Mouse (Mus musculus): ENCODE data around the gene Nrap.
"Not testable (repeated sequence)": the region's sequence is repeated elsewhere in the genome, so short reads cannot be mapped to it uniquely, and the experiment has no call there.

Gene Nrap

GRCm38 (mm10) chr19:56389879-56390278 is at the start of gene Nrap:
Nrap (minus strand) TSS chr19:56390037.
- DNase-seq: no peak

DNA sequence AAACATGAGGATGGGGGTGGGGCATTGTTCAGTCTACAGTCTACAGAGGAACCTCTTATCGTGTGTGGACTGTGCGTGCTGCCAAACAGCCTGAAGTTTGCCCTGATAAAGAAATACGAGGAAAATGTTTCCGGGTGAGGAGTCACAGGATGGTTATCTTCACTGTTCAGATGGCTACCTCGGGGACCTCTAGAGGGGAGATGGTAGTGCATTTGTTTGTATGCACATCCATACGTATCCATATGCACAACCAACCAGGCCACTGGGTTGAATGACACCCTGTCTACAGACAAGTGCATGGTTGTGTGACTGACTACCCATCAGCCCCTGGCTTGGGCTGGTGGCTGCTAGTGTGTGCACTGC is 49.2 kb upstream of the Nrap start:
- DNase-seq: no peak

GRCm38 (mm10) chr19:56438357-56439071 is 48.7 kb upstream of the Nrap start:
- no peak for DNase-seq

- peak; percentile 32 for DNase-seq
Measured at GRCm38 (mm10) chr19:56436380-56436779, 46.5 kb upstream of the Nrap start.

DNA sequence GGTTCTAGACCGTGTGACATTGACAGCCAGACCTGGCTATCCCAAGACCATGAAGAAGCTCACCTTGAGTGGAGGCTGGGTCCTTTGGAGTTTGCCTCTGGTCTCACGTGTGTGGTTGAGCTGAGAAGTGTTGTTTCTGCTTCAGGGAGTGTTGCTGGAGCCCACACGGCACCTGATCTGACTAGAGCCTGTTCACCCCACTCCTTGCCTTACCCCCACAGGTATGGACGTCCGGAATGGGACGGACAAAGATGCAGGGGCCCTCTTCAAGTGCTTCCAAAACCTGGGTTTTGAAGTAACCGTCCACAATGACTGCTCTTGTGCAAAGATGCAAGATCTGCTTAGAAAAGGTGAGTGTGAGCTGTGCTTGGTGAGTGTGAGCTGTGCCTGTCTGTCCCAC is 43.7 kb upstream of the Nrap start:
- DNase-seq: no peak

DNA sequence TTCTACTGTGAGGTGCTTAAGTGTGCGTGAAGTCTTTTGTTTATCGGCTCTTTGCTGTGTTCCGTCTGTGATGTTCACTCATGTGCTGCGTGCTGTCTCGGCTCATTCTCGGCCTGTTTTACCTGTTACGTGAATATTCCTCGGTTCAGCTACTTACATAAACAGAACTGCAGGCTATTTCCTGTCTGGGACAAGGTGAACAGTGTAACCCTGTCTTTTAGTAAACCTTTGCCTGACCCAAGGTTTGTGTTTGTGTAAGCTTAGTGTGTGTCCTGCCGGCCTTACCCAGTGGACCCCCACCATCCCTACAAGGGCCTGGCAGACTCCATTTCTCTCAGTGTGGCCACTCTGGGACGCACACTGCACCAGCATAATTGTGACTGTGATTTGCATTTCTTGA is 42.9 kb upstream of the Nrap start:
- DNase-seq: no peak

- DNase-seq: no peak
Measured at GRCm38 (mm10) chr19:56430369-56430768, 40.5 kb upstream of the Nrap start.

- DNase-seq: no peak
Measured at GRCm38 (mm10) chr19:56425492-56425891, 35.7 kb upstream of the Nrap start.

GRCm38 (mm10) chr19:56424606-56425395 is 35.0 kb upstream of the Nrap start:
- no peak for DNase-seq

GRCm38 (mm10) chr19:56423370-56423769 is 33.5 kb upstream of the Nrap start:
- DNase-seq: no peak

GRCm38 (mm10) chr19:56422476-56423338 is 32.9 kb upstream of the Nrap start:
- DNase-seq: peak; percentile 75

GRCm38 (mm10) chr19:56420345-56420744 is 30.5 kb upstream of the Nrap start:
- no peak for DNase-seq

DNA sequence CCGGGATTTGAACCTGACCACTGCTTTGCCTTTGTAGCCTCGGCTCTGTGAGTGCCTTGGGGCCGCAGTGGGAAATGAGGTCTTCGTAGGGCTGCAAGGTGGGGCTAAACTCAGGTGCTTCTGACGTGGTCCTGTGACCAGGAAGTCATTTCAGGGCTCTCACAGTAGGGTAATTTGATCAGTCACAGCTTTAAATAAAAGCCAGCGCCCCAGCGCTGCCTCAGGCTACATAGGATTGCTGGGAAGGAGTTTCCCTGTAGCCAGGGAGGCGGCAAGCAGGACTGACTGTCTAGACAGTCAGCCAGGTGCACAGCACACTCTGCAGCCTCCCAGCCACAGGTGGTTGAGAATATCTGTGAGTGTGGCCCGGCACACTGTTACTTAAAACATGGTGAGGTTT is 29.6 kb upstream of the Nrap start:
- no peak for DNase-seq

GRCm38 (mm10) chr19:56418404-56418803 is 28.6 kb upstream of the Nrap start:
- no peak for DNase-seq

- DNase-seq: not testable (repeated sequence)
Measured at GRCm38 (mm10) chr19:56409884-56410283, 20.0 kb upstream of the Nrap start.

DNA sequence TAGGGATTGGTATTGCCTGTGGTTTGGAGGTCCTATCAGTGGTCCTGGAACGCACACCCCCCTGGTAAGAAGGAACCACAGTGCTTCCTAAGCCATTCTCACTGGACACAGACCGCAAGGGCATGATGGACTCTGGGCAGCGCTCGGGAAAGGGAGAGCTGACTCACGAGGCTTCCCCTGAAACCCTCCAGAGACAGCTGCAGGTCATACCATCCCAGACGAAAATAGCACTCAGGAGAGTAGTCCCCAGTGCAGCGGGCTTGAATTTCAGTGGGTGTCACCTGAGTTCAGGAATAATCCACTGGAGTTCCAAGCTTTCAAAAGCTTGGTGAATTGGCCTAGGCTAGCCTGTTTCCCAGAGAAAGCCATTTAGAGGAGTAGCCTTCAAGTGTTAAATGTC is 16.7 kb upstream of the Nrap start:
- DNase-seq: no peak

- no peak for DNase-seq
Measured at GRCm38 (mm10) chr19:56405824-56406223, 16.0 kb upstream of the Nrap start.

GRCm38 (mm10) chr19:56401864-56402263 is 12.0 kb upstream of the Nrap start:
- DNase-seq: no peak

- no peak for DNase-seq
Measured at GRCm38 (mm10) chr19:56400200-56400599, 10.4 kb upstream of the Nrap start.

DNA sequence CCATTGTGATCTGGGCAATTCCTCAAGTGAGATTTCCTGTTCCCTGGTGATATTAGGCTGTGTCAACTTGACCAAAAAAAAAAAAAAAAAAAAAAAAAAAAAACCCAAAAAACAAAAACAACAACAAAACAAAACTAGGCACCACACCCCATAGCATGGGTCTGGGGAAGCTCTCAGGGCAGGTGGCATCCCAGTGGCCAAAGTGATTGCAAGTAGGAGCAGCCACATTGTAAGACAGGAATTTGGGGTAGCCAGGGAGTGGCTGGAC is 8.6 kb upstream of the Nrap start:
- DNase-seq: no peak

DNA sequence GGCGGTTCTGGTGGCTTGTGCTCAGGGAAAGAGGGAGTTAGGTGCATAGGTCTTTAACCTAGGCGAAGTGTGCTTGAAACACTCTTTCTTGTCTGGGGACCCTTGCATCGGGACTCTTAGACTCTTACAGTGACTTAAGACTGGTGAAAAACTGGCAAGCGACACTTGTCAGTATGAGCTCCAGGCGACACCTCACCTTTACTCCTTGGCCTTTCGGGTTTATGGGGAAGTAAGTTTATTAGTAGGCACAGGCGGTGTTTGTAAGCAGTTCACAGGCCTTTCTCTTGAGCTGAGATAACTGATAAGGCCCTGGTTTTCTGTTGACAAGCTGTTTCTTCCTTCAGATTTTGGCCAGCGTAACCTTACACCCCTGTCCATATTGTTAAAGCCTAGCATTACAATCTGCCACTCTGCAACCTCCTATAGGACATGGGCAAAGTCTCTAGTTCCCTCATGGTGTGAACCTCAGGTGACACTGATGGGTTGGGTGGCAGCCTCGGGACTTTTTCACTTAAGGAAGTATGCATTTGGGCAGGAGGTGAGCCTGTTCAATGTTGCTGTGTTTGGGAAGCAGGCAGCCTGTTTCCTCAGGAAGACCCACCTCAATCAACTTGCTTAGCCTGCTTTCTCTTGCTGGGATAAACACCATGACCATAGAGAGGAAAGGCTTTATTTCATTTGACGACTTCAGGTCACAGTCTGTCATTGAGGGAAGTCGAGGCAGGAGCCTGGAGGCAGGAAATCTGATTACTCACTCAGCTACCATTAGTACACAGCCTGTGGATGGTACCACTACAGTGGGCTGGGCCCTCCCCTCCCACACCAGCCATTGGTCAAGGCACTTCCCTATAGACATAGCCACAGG is 8.1 kb upstream of the Nrap start:
- DNase-seq: no peak

DNA sequence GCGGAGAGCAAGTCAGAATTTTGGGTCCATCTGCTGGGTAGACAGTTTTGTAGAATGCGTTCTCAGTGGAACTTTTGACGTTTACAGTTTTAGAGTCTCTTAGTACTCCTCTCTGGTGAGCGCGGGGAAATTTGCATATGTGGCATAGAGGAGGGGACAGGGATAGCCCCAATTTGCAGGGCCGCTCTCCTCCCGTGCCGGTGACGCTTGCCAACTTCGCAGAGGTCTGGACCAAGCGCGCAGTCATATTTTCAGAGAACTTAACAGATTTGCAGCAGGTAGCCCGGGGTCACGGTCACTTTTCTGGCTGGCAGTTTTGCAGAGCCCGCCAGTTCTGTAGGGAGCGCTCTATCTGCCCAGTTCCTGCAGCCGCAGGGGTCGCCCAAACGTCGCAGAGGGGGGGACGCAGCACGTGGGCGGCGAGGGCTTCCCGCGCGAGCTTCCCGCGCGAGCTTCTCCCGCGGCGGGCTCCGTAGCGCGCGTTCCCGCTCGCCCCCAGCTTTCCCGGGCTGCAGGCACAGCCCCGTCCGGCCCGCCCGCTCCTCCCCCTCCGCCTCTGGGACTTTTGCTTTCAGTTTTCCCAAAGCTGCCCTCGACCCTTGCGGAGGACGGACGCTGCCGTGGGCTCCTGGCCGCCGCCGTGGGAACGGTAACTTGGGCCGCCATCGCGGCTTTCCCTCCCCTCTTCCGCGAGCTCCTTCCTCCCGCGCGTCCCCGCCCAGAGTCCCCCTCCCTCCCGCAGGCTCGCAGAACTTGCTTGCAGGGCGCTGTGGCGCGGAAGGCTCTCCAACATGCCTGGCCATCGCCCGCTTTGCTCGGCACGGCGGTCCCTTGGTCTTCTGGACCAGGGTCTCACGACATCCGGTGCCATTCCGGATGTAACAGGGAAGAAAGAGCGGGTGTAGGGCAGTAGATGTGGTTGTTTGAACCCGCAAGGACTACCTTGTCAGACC is 7.1 kb upstream of the Nrap start, which contains the start of gene Casp7:
TSS of gene Casp7 (plus strand) at position 461 of the 953 bp plus-strand sequence.
- DNase-seq: no peak
